Mouse (Mus musculus) C2C12 (cell line): ENCODE measurements around the gene Nat8.

ENCODE experiments used
- CEBPB ChIP-seq: IDR thresholded peaks from one replicate; pipeline ENCODE4 v1.6.1; 2011; ENCODE audit warnings: low read depth, mild to moderate bottlenecking, control low read depth, moderate library complexity
- CTCF ChIP-seq: IDR thresholded peaks from one replicate; pipeline ENCODE4 v1.5.1; 2011; ENCODE audit not compliant: control insufficient read depth, insufficient read depth, insufficient read length
- FOSL1 ChIP-seq: IDR thresholded peaks from one replicate; pipeline ENCODE4 v1.8.0; 2011; ENCODE audit warnings: mild to moderate bottlenecking, low read length; ENCODE audit not compliant: poor library complexity, insufficient read depth, severe bottlenecking
- MAX ChIP-seq: IDR thresholded peaks from one replicate; pipeline ENCODE4 v1.6.1; 2011; ENCODE audit warnings: mild to moderate bottlenecking, control low read depth
- MYOD1 ChIP-seq: IDR thresholded peaks from one replicate; pipeline ENCODE4 v1.6.1; 2011; ENCODE audit warnings: low read depth; ENCODE audit not compliant: control insufficient read depth, insufficient read length
- MYOG ChIP-seq: IDR thresholded peaks from one replicate; pipeline ENCODE4 v1.6.1; 2011; ENCODE audit not compliant: control insufficient read depth, insufficient read length; ENCODE audit errors: extremely low read depth
- USF1 ChIP-seq: IDR thresholded peaks from one replicate; pipeline ENCODE4 v1.6.1; 2011; ENCODE audit warnings: low read depth, mild to moderate bottlenecking, control low read depth, moderate library complexity

GRCm38 (mm10) chr6:85848140-85848539, 16.3 kb upstream of the Nat8 start:
- TF ChIP-seq CTCF (no peak), USF1 (no peak), MAX (no peak), CEBPB (no peak), FOSL1 (no peak), MYOG (no peak), MYOD1 (no peak)
